Mouse (Mus musculus) CH12.LX (cell line): ENCODE measurements around the gene Hsd17b2. TPM values are rescaled to one million over a fixed set of nuclear protein-coding genes. Genes with fewer than 3 reads are reported as not detected.

Experiments
- DNase-seq: peaks from one replicate; pipeline ENCODE4 v3.0.0-alpha.2; 2013; ENCODE audit errors: extremely low read depth
- H3K27ac ChIP-seq: 2 replicates; pipeline ENCODE4 v1.5.1; 2012; ENCODE audit warnings: low read depth, mild to moderate bottlenecking, control low read depth, moderate library complexity; ENCODE audit not compliant: insufficient read depth
- H3K27me3 ChIP-seq: replicated peaks from 2 replicates; pipeline ENCODE3; 2012; ENCODE audit warnings: inconsistent platforms
- H3K36me3 ChIP-seq, 2 experiments: replicated peaks in 1 of 2; 2 replicates each; pipeline versions ENCODE3 to v1.6.1; 2012; ENCODE audit warnings: inconsistent platforms in 1 of 2, low read length in 1 of 2, mild to moderate bottlenecking in 1 of 2, mixed read lengths in 1 of 2, moderate library complexity in 1 of 2; ENCODE audit not compliant: control insufficient read depth in 1 of 2, insufficient read depth in 1 of 2
- H3K4me1 ChIP-seq, 2 experiments: 2 replicates each; pipeline ENCODE4 v1.6.1; 2012; ENCODE audit warnings: inconsistent platforms in 1 of 2, moderate library complexity in 1 of 2; ENCODE audit not compliant: insufficient read depth in 2 of 2, control insufficient read depth in 1 of 2
- H3K4me2 ChIP-seq: 2 replicates; pipeline ENCODE4 v1.6.1; 2012; ENCODE audit warnings: low read depth, mild to moderate bottlenecking, control low read depth; ENCODE audit not compliant: poor library complexity, insufficient read depth, severe bottlenecking
- H3K4me3 ChIP-seq, 3 experiments: fragments of 150-350 bp in 1 of 3; sonication (generic) in 1 of 3; replicated peaks in 1 of 3; 2 replicates each; pipeline versions ENCODE3 to v1.5.1; 2011 to 2012; ENCODE audit warnings: low read depth in 2 of 3, low read length in 2 of 3, mild to moderate bottlenecking in 2 of 3, moderate library complexity in 2 of 3, control low read depth in 1 of 3, improper control_type of control experiment in 1 of 3, inconsistent platforms in 1 of 3, mixed read lengths in 1 of 3; ENCODE audit not compliant: poor library complexity in 1 of 3
- H3K79me2 ChIP-seq: replicated peaks from 2 replicates; pipeline ENCODE4 v1.6.1; 2012; ENCODE audit warnings: mild to moderate bottlenecking, moderate library complexity; ENCODE audit not compliant: control insufficient read depth, poor library complexity, insufficient read depth, severe bottlenecking; ENCODE audit errors: extremely low read depth
- H3K9ac ChIP-seq: 2 replicates; pipeline ENCODE4 v1.6.1; 2012; ENCODE audit warnings: low read depth, mild to moderate bottlenecking, control low read depth, moderate library complexity; ENCODE audit not compliant: insufficient read depth
- H3K9me3 ChIP-seq: replicated peaks from 2 replicates; pipeline ENCODE3; 2012; ENCODE audit warnings: low read length, inconsistent platforms, mixed read lengths
- CTCF ChIP-seq, 2 experiments: IDR thresholded peaks in 1 of 2; conservative IDR thresholded peaks in 1 of 2; 2 replicates each; pipeline ENCODE4 v1.5.1; 2011 to 2012; ENCODE audit warnings: low read depth in 2 of 2, low read length in 2 of 2, improper control_type of control experiment in 1 of 2, inconsistent platforms in 1 of 2, mild to moderate bottlenecking in 1 of 2, moderate library complexity in 1 of 2
- ELF1 ChIP-seq: IDR thresholded peaks from 2 replicates; pipeline ENCODE4 v1.6.1; 2014; ENCODE audit warnings: low read depth, mild to moderate bottlenecking, inconsistent platforms, low read length, improper control_type of control experiment
- ETS1 ChIP-seq: conservative IDR thresholded peaks from 2 replicates; pipeline ENCODE4 v1.6.1; 2012; ENCODE audit warnings: low read depth, mild to moderate bottlenecking, inconsistent platforms, low read length, improper control_type of control experiment, moderate library complexity
- GABPA ChIP-seq: IDR thresholded peaks from 2 replicates; pipeline ENCODE4 v1.6.1; 2012; ENCODE audit warnings: low read depth, low read length, improper control_type of control experiment, inconsistent platforms; ENCODE audit not compliant: insufficient replicate concordance
- HCFC1 ChIP-seq: IDR thresholded peaks from 2 replicates; pipeline ENCODE4 v1.6.1; 2012; ENCODE audit warnings: low read depth, mild to moderate bottlenecking, inconsistent platforms, low read length, improper control_type of control experiment
- JUN ChIP-seq: IDR thresholded peaks from 2 replicates; pipeline ENCODE4 v1.6.1; 2011; ENCODE audit warnings: low read depth, mild to moderate bottlenecking, low read length, improper control_type of control experiment, moderate library complexity; ENCODE audit not compliant: insufficient read depth
- KAT2A ChIP-seq: IDR thresholded peaks from 2 replicates; pipeline ENCODE4 v1.6.1; 2012; ENCODE audit warnings: low read length, improper control_type of control experiment, inconsistent platforms; ENCODE audit not compliant: insufficient replicate concordance
- MAX ChIP-seq: IDR thresholded peaks from 2 replicates; pipeline ENCODE4 v1.6.1; 2011; ENCODE audit warnings: low read length, improper control_type of control experiment
- MAZ ChIP-seq: IDR thresholded peaks from 2 replicates; pipeline ENCODE4 v1.6.1; 2012; ENCODE audit warnings: low read depth, mild to moderate bottlenecking, inconsistent platforms, low read length, improper control_type of control experiment, moderate library complexity
- MEF2A ChIP-seq: IDR thresholded peaks from 2 replicates; pipeline ENCODE4 v1.6.1; 2014; ENCODE audit warnings: low read depth, mild to moderate bottlenecking, inconsistent platforms, low read length, improper control_type of control experiment, borderline replicate concordance
- MXI1 ChIP-seq: IDR thresholded peaks from 2 replicates; pipeline ENCODE4 v1.6.1; 2011; ENCODE audit warnings: mild to moderate bottlenecking, low read depth, low read length, improper control_type of control experiment
- MYC ChIP-seq: IDR thresholded peaks from 2 replicates; pipeline ENCODE4 v1.6.1; 2011; ENCODE audit warnings: low read depth, mild to moderate bottlenecking, improper control_type of control experiment, low read length
- NELFE ChIP-seq: IDR thresholded peaks from 2 replicates; pipeline ENCODE4 v1.6.1; 2011; ENCODE audit warnings: low read depth, low read length, improper control_type of control experiment
- TBP ChIP-seq: conservative IDR thresholded peaks from 2 replicates; pipeline ENCODE4 v1.6.1; 2011; ENCODE audit warnings: low read depth, low read length, improper control_type of control experiment
- TCF12 ChIP-seq: IDR thresholded peaks from 2 replicates; pipeline ENCODE4 v1.6.1; 2014; ENCODE audit warnings: low read depth, mild to moderate bottlenecking, inconsistent platforms, low read length, improper control_type of control experiment
- UBTF ChIP-seq: IDR thresholded peaks from 2 replicates; pipeline ENCODE4 v1.6.1; 2012; ENCODE audit warnings: low read depth, mild to moderate bottlenecking, inconsistent platforms, low read length, improper control_type of control experiment, moderate library complexity
- USF1 ChIP-seq: IDR thresholded peaks from 2 replicates; pipeline ENCODE4 v1.6.1; 2014; ENCODE audit warnings: low read depth, mild to moderate bottlenecking, inconsistent platforms, low read length, improper control_type of control experiment
- USF2 ChIP-seq: conservative IDR thresholded peaks from 2 replicates; pipeline ENCODE4 v1.6.1; 2011; ENCODE audit warnings: low read depth, low read length, improper control_type of control experiment
- ZNF384 ChIP-seq: IDR thresholded peaks from 2 replicates; pipeline ENCODE4 v1.6.1; 2012; ENCODE audit warnings: low read depth, low read length, improper control_type of control experiment, inconsistent platforms
- dilution Hi-C: fragments of 300-500 bp; cut with MboI; formaldehyde crosslinking; loops from 2 replicates; pipeline ENCODE4 v1.14.3; 2020; ENCODE audit warnings: low sequenced_read_pairs; ENCODE audit not compliant: extremely low pct_unique_long_range_greater_than_20kb, extremely low pct_ligation_motif_present
- in situ Hi-C: fragments of 300-500 bp; cut with MboI; formaldehyde crosslinking; loops from 3 replicates; pipeline ENCODE4 v1.14.3; 2019; ENCODE audit warnings: low sequenced_read_pairs, low pct_ligation_motif_present, low pct_unique_long_range_greater_than_20kb, mixed read lengths
- polyA plus RNA-seq: library from polyadenylated mRNA; unstranded; fragments of >175 nt; gene quantifications from 2 replicates; pipeline ENCODE4 v1.2.1, GENCODE M21; 2012; ENCODE audit warnings: low read depth; ENCODE audit not compliant: insufficient read length
- total RNA-seq, 2 experiments: library from RNA; depleted of rRNA; stranded (reverse); fragments of 300-350 nt in 1 of 2; fragments of >200 nt in 1 of 2; gene quantifications; 2 replicates each; pipeline ENCODE4 v1.2.3; 2012 to 2014

Hsd17b2 gene
- total and polyA plus RNA-seq, 3 experiments = not detected

DNA sequence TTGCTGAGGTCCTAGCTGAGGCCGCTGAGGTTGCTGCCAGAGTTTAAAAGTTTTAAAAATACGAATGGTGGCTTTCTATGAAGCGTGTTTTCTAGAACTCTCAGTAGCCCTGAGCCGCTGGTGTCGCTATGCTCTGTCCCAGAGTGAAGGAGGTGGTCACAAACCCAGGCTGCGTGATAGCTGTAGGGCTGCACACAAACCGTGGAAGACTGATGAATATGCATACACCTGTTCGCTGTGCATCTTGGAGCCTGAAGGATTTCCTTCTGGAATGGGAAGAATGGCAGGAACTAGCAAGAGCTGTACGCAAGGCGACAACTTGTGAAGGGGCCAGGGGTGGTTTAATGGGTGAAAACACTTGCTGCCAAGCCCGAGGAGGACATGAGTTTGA lies 100.6 kb downstream of the Hsd17b2 start:
- H3K9me3 ChIP-seq = no peaks in the 10 kb centered on the region
- peaks cover 37% of the 10 kb centered on the region for H3K79me2 ChIP-seq
- H3K27me3 ChIP-seq = no peaks in the 10 kb centered on the region
- TF ChIP-seq ETS1 (no peak), UBTF (no peak), MEF2A (no peak), MYC (no peak), HCFC1 (no peak), GABPA (no peak), NELFE (no peak), ZNF384 (no peak), MAZ (0 out of 2 replicates have a peak, but pooled peaks have one; percentile 44), TBP (no peak), USF1 (no peak), MXI1 (0 out of 2 replicates have a peak, but pooled peaks have one; percentile 31), TCF12 (no peak), MAX (0 out of 2 replicates have a peak, but pooled peaks have one; percentile 2), ELF1 (no peak)
- no peak for DNase-seq
- peaks cover 3 to 22% of the 10 kb centered on the region in 2 experiments; a peak in 2 of 4 replicates for H3K4me1 ChIP-seq
- dilution Hi-C loops = no loop called here
- peak overlapping the region; percentile 93 for H3K4me2 ChIP-seq
- H3K4me3 ChIP-seq = peak overlapping the region; percentile 58 to 88 (median 65)
- peak overlapping the region; percentile 46 for H3K9ac ChIP-seq
- in situ Hi-C loops = no loop called here
- H3K27ac ChIP-seq = peak overlapping the region; percentile 21; the same call in 1 of the 2 replicates
- H3K36me3 ChIP-seq = peaks cover 3 to 16% of the 10 kb centered on the region in 2 experiments

DNA sequence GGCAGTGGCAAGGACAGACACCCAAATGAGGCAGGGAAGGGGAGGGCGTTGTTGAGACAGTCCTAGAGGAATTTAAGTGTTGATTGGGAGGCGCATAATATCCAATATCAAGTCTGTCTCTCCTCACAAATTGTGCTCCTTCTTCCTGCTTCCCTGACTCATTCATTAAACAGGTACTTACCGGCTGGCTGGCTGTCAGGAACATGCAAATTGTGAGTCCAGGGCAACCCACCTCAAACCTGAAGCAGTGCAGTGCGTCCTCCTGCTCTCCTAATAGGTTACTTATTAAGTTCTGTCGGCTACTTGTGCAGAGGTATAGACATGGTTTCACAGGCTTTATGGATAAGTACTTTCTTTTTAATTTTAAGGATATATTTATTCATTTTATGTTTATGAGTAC lies 103.7 kb downstream of the Hsd17b2 start:
- peaks cover 4 to 6% of the 10 kb centered on the region in 2 experiments for H3K4me1 ChIP-seq
- dilution Hi-C loops = no loop called here

More for the DNA sequence above, 103.7 kb downstream of the Hsd17b2 start:
- H3K79me2 ChIP-seq = peaks cover 12% of the 10 kb centered on the region
- TF ChIP-seq CTCF (conservative IDR thresholded peaks at IDR 0.05 in 1 of 2, IDR thresholded peaks at IDR 0.05 in 1 of 2; ENCODE audit: low read depth in 2 of 2, low read length in 2 of 2) = no peak
- TF ChIP-seq JUN = no peak
- TF ChIP-seq MAX = no peak
- no peak for TF ChIP-seq ELF1
- no peak for TF ChIP-seq MAZ
- no peak for TF ChIP-seq TCF12
- TF ChIP-seq KAT2A = no peak
- no peak for TF ChIP-seq ETS1
- TF ChIP-seq USF2 = no peak
- in situ Hi-C loops = no loop called here
- no peaks in the 10 kb centered on the region for H3K36me3 ChIP-seq
- H3K9me3 ChIP-seq = no peaks in the 10 kb centered on the region
- DNase-seq = no peak
- no peaks in the 10 kb centered on the region for H3K27me3 ChIP-seq
- no peak overlapping the region for H3K4me2 ChIP-seq
- H3K4me3 ChIP-seq = no peak overlapping the region
- H3K27ac ChIP-seq = no peak overlapping the region
- no peak overlapping the region for H3K9ac ChIP-seq

Other genes starting within 250 kb of the Hsd17b2 start
- gene Plcg2, start 203.6 kb upstream of the Hsd17b2 start, total RNA-seq (2012; rRNA removed) = 194 and 205 TPM in 2 replicates
- gene Plcg2, start 203.6 kb upstream of the Hsd17b2 start, total RNA-seq (2014; rRNA removed) = 129 and 139 TPM in 2 replicates
- gene Plcg2, start 203.6 kb upstream of the Hsd17b2 start, polyA plus RNA-seq = 177 and 196 TPM in 2 replicates
- 3.1 and 3.5 TPM in 2 replicates for gene Sdr42e1, start 28.2 kb upstream of the Hsd17b2 start, total RNA-seq (2012; rRNA removed)
- 4.1 and 4.3 TPM in 2 replicates for gene Sdr42e1, start 28.2 kb upstream of the Hsd17b2 start, total RNA-seq (2014; rRNA removed)
- gene Sdr42e1, start 28.2 kb upstream of the Hsd17b2 start, polyA plus RNA-seq = 2.3 and 2.7 TPM in 2 replicates
- 89.6 and 114 TPM in 2 replicates for gene Mphosph6, start 100.0 kb downstream of the Hsd17b2 start, total RNA-seq (2012; rRNA removed)
- 225 and 243 TPM in 2 replicates for gene Mphosph6, start 100.0 kb downstream of the Hsd17b2 start, total RNA-seq (2014; rRNA removed)
- gene Mphosph6, start 100.0 kb downstream of the Hsd17b2 start, polyA plus RNA-seq = 232 and 241 TPM in 2 replicates